Mouse (Mus musculus) retina, embryonic 14.5 days (tissue): ENCODE results near the gene Thbd.

Source experiments
- DNase-seq: peaks from one replicate; pipeline ENCODE4 v3.0.0-alpha.2; 2015; ENCODE audit warnings: low spot score

Gene Thbd

DNA sequence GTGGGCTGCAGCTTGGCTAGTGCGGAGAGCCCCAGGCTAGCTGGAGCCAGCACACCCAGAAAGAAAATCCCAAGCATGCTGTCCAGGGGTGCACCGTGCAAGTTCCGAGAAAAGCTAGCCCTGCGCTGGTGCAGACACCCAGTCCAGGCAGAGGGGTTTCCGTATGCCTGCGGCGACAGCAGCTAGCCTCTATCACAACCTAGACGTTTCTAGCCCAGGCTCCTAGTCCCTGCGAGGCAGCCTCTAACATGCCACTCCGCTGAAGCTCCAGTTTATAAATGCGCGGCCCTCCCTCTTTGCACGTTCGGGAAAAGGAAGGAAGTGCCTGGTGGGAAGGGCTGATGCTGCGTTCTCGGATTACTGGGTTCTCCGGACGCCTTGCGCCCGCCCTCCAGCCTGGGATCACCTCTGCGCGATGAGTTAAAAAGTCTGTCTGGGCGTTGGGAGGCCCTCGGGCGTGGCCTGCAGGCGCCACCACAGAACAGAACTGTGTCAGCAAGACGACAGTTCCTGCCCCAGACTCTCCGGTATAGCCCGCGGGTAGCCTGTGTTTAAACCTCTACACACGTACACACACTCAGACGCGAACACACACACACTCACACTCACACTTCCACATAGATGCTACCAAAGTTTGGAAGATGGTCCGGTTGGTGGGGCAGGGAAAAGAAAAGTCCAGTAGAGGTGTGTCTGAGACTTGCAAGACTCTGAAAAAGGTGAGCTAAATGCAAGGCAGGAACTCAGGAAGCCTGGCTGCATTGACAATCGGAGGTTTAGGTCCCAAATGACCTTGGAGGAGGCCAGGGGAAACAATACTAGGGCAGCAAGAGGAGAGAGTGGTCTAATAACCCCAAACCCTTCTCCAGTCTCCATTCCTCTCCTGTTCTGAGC lies at the start of gene Thbd:
TSS of gene Thbd (minus strand) at position 319 of the 891 bp plus-strand sequence.
- DNase-seq: peak; percentile 51

- no peak for DNase-seq
These were observed 47.4 kb upstream of the Thbd start for GRCm38 (mm10) chr2:148455341-148455740.

DNA sequence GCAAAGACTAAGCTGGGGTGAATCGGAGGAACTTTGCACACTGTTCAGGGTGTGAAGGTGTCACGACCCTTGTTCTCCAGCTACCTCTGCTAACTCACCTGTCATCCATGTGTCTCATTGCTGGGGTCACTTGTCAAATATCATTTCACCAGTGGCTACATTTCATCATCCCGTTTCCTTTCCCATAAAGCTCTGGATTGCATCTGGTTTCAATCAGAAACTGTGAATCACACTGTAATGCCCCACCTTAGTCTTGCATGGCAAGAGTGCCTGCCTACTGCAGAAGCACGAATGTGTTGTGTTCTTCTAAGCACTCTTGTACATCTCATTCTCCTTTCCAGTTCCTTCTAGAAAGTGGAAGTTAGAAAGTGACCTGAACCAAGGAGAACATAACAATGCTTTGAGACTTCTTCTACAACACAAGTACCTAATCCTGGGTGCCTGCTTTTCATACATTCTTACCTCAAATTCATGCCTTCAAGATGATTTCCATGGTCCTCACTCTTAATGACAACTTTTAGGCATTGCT lies 46.1 kb upstream of the Thbd start:
- DNase-seq: no peak

DNA sequence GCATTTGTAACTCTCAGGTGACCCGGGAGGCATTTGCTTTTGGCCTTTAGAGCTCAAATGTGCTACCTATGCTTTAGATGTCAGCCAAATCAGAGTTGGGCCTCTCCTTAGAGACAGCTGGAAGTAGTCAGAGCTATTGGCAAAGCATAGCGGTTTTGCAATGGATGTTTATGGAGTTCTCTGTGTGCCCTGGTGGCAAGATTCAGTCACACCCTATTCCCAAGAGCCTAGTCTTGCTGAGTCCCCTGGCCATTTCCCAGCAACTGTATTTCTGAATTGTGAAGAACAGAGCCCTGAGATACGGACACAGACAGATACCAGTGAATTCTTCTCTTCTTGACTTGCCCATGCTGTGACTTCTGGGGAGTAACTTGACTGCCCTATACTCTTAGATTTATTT lies 45.1 kb upstream of the Thbd start:
- no peak for DNase-seq

DNA sequence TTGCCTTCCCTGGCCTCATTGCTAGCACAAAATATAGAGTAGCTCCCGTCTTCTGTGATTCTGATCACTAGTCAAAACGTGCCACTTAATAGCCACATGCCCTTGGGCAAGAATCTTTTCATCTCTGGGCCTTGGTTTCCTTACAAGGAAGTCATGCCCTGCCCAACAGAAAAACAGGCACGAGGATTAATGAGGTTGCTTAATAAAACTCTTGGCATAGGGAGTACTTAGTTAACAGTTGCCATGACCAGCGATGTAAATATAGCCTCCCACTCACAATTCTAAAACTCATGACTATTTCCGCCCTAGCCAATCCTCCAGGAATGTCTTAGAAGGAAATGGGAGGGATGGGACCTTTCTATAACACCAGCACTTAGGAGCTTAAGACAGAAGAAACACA lies 43.5 kb upstream of the Thbd start:
- no peak for DNase-seq

DNA sequence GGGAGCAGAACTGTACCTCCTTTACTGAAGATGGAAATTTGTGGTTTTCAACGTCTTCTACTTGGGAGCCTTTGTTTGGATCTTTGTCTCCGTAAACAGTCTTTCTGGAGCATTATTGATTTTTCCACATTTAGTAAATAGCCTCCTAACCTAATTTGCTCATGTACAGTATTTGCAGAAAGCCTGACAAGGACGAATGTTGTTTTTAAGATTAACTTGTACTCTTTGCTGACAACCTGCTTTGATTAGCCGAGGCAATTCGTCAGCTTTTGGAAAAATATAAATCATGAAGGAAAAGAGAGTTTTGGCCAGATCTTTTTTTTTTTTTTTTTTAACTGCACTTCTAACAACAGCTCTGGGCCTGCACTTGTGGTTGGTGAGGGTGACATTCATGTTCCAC lies 42.6 kb upstream of the Thbd start:
- no peak for DNase-seq

DNA sequence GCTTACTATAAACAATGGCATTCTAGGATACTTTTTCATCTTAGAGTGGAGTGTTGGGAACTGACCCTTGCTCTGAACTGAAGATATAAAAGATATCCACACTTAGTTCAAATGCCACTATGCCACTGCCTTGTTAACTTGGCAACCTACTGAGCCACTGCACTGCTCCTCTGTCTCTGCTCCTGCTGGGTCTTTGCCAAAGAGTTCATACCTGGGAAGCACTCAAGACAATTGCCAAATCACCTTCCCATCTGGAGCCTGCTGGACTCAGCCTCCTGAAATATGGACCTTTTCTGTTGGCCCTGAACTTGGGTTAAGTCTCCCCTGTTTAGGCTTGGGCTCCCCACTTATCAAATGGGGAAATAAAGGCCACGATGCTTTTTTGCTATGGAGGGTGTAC lies 41.7 kb upstream of the Thbd start:
- no peak for DNase-seq

- DNase-seq: no peak
These were observed 38.5 kb upstream of the Thbd start for GRCm38 (mm10) chr2:148446446-148446845.

GRCm38 (mm10) chr2:148445616-148446015 lies 37.6 kb upstream of the Thbd start:
- no peak for DNase-seq

GRCm38 (mm10) chr2:148444472-148444871 lies 36.5 kb upstream of the Thbd start:
- no peak for DNase-seq

DNA sequence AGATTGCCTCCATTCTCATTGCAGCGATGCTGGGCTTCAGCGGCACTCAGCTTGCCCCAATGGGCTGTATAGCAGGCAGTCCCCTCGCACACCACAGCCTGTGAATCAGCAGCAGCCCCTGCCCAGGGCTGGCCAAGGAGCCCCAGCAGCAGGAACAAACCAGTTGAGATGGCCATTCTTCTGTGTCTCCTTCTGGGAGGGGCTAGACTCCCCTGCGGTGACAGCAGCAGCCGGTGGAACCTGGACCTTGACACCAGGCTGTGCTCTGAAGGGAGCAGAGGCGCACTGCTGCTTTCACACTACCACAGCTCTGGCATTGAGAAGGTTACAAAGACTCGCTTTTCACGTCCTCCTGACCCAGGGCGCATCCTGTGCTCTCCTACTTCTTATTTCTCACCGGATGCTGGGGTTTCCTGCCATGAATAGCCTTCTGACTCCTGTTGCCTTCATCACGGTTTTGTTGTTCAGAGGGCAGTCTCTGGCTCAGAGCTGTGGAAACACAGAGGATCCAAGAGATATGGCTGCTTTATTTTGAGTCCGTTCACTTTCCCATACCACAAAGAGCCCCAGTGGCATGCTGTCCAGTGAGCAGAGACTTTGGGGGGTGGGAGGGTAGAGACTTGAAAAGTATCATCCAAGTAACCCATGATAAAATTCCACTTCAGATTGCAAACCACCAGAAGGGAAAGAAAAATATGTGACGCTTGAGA lies 35.4 kb upstream of the Thbd start, which contains the start of gene Cd93:
TSS of gene Cd93 (minus strand) at position 315 of the 710 bp plus-strand sequence.
- DNase-seq: no peak

DNA sequence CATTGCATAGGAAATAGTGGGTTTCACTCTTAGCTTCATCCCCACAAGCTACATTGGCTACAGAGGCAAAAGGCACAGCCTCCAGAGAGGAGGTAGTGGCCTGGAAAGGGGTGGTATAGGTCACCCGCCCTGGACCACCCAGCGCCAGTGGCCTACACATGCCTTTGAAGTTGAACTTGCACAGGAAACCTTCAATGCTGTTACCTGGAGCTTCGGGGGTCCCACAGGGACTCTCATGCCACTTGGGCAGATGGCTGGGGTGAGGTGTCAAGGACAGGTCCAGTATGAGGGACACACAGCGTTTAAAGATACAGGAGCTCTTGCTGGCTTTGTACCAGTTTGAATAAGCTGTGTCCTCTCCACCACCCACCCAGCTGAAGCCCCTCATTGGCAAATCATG lies 34.7 kb upstream of the Thbd start:
- no peak for DNase-seq

DNA sequence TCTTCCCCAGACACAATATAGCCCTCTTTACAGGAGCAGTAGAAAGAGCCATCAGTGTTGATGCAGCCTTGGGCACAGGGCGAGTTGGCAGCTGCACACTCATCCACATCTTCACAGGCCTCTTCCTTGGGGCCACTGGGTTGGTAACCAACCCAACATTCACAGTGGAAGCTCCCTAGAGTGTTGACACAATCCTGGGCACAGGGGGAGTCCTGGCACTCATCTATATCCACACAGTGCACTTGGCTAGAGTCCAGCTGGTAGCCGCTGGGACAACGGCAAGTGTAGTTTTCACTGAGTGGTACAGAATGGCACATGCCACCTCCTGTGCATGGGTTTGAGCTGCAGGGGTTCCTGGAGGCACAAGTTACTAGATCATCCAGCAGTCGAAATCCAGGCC lies 34.2 kb upstream of the Thbd start:
- no peak for DNase-seq

- no peak for DNase-seq
These were observed 33.4 kb upstream of the Thbd start for GRCm38 (mm10) chr2:148441421-148441820.

DNA sequence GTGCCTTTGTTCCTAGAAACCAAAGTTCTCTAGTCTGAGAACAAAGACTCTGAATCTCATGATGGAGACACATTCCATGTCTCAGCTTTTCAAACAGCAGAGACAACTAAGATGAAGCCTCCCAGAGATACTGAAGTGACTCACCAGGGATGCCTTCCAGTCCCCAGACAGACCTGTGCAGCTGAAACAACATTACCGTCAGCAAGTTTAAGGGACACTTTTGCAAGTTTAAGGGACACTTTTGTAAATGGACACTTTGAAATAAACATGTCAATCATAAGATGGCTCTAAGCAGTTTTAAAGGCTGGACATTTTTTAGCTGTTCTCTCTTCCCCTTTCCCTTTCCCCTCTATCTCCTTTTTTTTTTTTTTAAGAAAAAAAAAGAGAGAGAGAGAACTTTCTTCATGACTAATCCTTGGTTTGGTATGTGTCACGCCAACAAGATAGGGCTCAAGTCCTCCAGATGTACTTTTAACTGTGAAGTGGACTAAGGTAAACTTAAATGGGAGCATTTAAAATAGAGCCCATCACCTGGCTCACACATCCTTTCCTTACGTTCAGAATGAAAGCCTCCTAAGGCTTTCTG lies 31.8 kb upstream of the Thbd start:
- no peak for DNase-seq

- DNase-seq: peak; percentile 3
These were observed 28.3 kb upstream of the Thbd start for GRCm38 (mm10) chr2:148436285-148436684.

- no peak for DNase-seq
These were observed 24.4 kb upstream of the Thbd start for GRCm38 (mm10) chr2:148432346-148432745.

DNA sequence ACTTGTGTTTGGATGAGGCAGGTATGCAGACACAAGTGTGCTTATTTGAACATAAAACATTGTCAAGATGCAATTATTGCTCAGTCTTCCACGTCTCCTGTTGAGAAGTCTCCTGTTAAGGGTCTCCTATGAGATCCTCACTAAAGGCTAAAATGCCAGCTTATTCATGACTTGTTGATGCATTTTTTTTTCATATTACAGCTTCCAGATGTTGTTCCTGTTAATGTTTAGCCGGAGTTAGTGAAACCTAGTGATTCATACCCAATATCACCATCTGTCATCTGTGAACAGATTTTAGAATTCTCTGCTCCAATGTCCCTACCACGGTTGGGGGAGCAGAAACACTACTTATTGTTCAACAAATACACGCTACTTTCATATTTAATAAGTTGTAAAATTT lies 23.0 kb upstream of the Thbd start:
- DNase-seq: no peak

DNA sequence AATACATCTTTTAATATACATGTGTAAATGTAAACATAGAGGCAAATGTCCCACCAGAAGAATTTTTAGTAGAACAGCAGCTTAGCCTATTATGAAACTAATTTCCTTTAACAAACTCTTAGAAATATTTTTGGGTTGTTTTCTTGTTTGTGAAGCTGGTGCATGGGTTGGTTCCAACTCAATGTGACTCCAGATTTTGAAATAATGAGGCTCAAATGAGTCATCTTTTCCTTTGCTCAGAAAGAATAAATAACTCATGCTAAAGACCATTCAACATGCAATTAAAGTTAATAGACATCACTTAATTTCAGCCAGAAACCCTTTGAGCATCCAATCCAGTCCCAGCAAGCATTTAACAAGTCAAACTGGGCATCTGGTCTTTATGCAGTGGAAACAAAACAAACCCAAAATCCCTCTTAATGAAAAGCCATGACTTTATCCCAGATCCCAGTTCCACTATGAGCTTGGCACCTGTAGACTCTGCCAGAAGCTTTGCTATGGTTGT lies 21.1 kb upstream of the Thbd start:
- DNase-seq: no peak

GRCm38 (mm10) chr2:148428523-148428922 lies 20.5 kb upstream of the Thbd start:
- DNase-seq: no peak

DNA sequence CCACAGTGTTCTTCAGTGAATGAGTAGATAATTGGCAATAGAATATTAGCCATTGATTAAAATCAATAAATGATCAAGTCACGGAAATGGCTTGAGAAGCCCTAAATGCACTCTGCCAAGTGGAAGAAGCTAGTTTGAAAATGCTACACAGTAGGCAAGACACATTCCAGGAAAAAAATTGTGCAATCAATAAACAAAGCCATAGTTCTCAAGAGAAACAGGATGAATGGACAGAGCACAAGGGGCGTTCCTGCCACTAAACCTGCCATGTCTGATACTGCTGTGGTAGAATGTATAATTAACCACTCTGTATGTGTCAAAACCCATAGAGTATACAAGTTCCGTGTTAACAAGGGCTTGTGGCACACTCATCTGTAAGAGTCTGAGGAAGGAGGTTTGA lies 19.6 kb upstream of the Thbd start:
- DNase-seq: no peak

DNA sequence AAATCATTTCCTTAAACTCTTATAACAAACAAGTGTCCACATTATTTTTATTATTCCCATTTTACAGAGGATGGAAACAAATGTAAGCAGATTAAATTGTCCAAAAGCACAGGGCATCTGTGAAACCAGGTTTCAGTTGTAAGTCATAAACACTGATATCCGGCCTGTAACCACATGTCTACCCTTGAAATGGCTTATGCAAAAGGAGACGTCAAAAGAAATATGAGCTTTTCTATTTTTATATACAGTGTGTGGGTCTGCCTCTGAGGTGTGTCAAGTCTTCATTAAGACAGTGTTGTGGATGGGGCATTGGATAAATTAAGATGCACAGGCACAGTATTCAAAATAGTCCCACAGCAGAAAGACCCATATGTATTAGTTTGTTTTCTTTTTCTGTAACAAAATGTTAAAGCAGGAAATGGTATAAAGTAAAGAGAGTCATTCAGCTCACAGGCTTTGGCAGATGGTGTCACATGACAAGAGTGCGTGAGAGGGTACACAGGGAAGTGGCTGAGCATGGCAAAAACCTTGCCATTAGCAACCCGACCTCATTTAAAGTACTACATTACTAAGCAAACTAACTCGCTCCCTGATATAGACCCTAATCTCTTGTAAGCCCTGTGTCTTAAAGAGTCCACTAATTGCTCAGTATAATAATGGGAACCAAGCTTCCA lies 17.9 kb upstream of the Thbd start:
- DNase-seq: no peak
